Mouse (Mus musculus) ES-Bruce4 (cell line): Measurements from ENCODE around the gene Gatad2a. TPM values are rescaled to one million over a fixed set of nuclear protein-coding genes. Genes with fewer than 3 reads are reported as not detected.
A peak's percentile ranks its signal among the peaks of the same experiment; 100 is the strongest.
"Not testable (repeated sequence)": the region's sequence is repeated elsewhere in the genome, so short reads cannot be mapped to it uniquely, and the experiment has no call there.

Experiments used
- H3K27ac ChIP-seq: 2 replicates; pipeline ENCODE4 v1.5.1; 2012; ENCODE audit warnings: low read length, inconsistent platforms; ENCODE audit not compliant: insufficient read depth
- H3K27me3 ChIP-seq: 2 replicates; pipeline ENCODE4 v1.6.1; 2012; ENCODE audit warnings: mild to moderate bottlenecking, low read length, inconsistent platforms; ENCODE audit not compliant: control insufficient read depth, poor library complexity, insufficient read depth, severe bottlenecking
- H3K36me3 ChIP-seq: 2 replicates; pipeline ENCODE4 v1.6.1; 2012; ENCODE audit warnings: inconsistent platforms, mild to moderate bottlenecking, low read length, moderate library complexity; ENCODE audit not compliant: control insufficient read depth, poor library complexity, insufficient read depth, severe bottlenecking
- H3K4me1 ChIP-seq: one replicate; pipeline ENCODE4 v1.8.1; 2011; ENCODE audit warnings: low read length; ENCODE audit not compliant: control insufficient read depth, insufficient read depth
- H3K4me3 ChIP-seq: 2 replicates; pipeline ENCODE4 v1.5.1; 2011; ENCODE audit warnings: low read depth, mild to moderate bottlenecking, low read length
- H3K9ac ChIP-seq: 2 replicates; pipeline ENCODE4 v1.6.1; 2012; ENCODE audit warnings: low read depth, mild to moderate bottlenecking, inconsistent platforms; ENCODE audit not compliant: poor library complexity, severe bottlenecking
- H3K9me3 ChIP-seq: replicated peaks from 2 replicates; pipeline ENCODE4 v1.6.1; 2012; ENCODE audit warnings: mild to moderate bottlenecking, low read length, inconsistent platforms; ENCODE audit not compliant: control insufficient read depth, poor library complexity, insufficient read depth, severe bottlenecking
- CTCF ChIP-seq: IDR thresholded peaks from one replicate; pipeline ENCODE4 v1.8.1; 2011; ENCODE audit warnings: low read depth, low read length
- EP300 ChIP-seq: IDR thresholded peaks from 2 replicates; pipeline ENCODE4 v1.6.1; 2011; ENCODE audit warnings: low read depth, low read length; ENCODE audit not compliant: insufficient read depth
- POLR2A ChIP-seq: IDR thresholded peaks from one replicate; pipeline ENCODE4 v1.8.1; 2011; ENCODE audit warnings: low read length; ENCODE audit not compliant: insufficient read depth
- polyA plus RNA-seq: library from polyadenylated mRNA; stranded (reverse); fragments of >200 nt; gene quantifications from 2 replicates; pipeline ENCODE4 v1.2.4, GENCODE M21; 2011; ENCODE audit warnings: low read depth; ENCODE audit not compliant: missing spikeins, insufficient read depth, insufficient read length

Gatad2a gene
- polyA plus RNA-seq, 1 experiment: 155 TPM

- H3K9ac ChIP-seq: no peak overlapping the region
- no peak overlapping the region for H3K27ac ChIP-seq
- TF ChIP-seq CTCF (no peak), POLR2A (no peak), EP300 (no peak)
- peaks cover 4% of the 10 kb centered on the region for H3K4me1 ChIP-seq
- no peaks in the 10 kb centered on the region for H3K36me3 ChIP-seq
- H3K9me3 ChIP-seq: no peaks in the 10 kb centered on the region
- H3K4me3 ChIP-seq: no peak overlapping the region
- no peaks in the 10 kb centered on the region for H3K27me3 ChIP-seq
These were observed 3.1 kb upstream of the Gatad2a start for GRCm38 (mm10) chr8:69999236-69999635.

- H3K27ac ChIP-seq: no peak overlapping the region
- H3K27me3 ChIP-seq: no peaks in the 10 kb centered on the region
- H3K4me3 ChIP-seq: no peak overlapping the region
- no peak overlapping the region for H3K9ac ChIP-seq
- H3K36me3 ChIP-seq: no peaks in the 10 kb centered on the region
- no peaks in the 10 kb centered on the region for H3K9me3 ChIP-seq
- peaks cover 4% of the 10 kb centered on the region for H3K4me1 ChIP-seq
- TF ChIP-seq CTCF: no peak
- no peak for TF ChIP-seq POLR2A
- no peak for TF ChIP-seq EP300
These were observed 2.5 kb upstream of the Gatad2a start for GRCm38 (mm10) chr8:69998706-69999105.

DNA sequence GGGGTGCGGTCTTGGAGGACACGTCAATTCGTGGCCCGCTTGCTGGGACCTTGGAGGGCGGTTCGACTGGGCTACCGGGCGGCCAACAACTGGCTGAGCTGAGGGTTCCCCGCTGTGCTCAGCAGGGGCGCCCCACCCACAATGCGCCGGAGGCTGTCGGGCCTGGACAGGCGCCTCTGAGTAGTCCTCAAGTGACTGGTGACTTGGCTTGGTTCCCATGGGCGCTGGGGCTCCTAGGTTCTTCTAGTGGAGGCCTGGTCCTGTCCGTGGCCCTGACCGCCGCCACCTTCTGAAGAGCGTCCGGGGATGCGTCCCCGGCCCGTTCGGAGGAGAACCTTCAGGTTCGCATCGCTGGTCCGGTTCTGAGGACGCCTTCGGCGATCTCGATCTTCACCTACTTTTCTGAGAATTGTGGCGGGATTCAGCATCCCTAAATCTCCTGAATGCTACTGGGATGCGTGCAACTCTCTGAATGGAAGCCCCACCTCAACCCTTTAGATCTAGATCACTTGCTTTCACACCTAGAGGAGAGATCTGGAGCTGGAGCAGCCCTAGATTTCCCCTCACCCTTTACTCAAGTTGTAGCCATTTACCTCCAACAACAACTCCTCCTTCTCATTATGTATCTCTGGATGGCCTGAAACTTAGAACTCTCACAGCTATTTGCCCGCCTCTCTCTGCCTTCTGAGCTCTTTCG, 553 bp upstream of the Gatad2a start:
- peak overlapping the region; percentile 59 for H3K27ac ChIP-seq

GRCm38 (mm10) chr8:69995422-69995775, 785 bp downstream of the Gatad2a start:
- H3K4me1 ChIP-seq: no peaks in the 10 kb centered on the region
- TF ChIP-seq CTCF: no peak
- no peak for TF ChIP-seq POLR2A
- no peak for TF ChIP-seq EP300
- peak overlapping the region; percentile 82 for H3K4me3 ChIP-seq
- H3K27me3 ChIP-seq: no peaks in the 10 kb centered on the region
- H3K36me3 ChIP-seq: peaks cover 13% of the 10 kb centered on the region
- no peaks in the 10 kb centered on the region for H3K9me3 ChIP-seq
- H3K27ac ChIP-seq: peak overlapping the region; percentile 75
- H3K9ac ChIP-seq: peak overlapping the region; percentile 95

More for the DNA sequence above, 553 bp upstream of the Gatad2a start:
- Histone ChIP-seq H3K4me3 (peak overlapping the region; percentile 85), H3K27me3 (no peaks in the 10 kb centered on the region), H3K9me3 (no peaks in the 10 kb centered on the region), H3K9ac (peak overlapping the region; percentile 69), H3K36me3 (peaks cover 7% of the 10 kb centered on the region), H3K4me1 (peaks cover 1% of the 10 kb centered on the region)
- TF ChIP-seq POLR2A (peak; percentile 47), EP300 (peak; percentile 74; the same call in 1 of the 2 replicates), CTCF (no peak)

DNA sequence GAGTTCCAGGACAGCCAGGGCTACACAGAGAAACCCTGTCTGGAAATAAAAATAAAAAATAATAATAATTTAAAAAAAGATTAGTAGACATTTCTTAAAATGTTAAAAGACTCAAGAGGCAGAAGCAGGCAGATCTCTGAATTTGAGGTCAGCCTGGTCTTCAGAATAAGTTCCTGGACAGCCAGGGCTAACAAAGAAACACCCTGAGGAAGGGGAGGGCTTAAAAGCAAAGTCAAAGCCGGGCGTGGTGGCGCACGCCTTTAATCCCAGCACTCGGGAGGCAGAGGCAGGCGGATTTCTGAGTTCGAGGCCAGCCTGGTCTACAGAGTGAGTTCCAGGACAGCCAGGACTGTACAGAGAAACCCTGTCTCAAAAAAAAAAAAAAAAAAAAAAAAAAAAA, 7.2 kb downstream of the Gatad2a start:
- not testable (repeated sequence) for H3K9me3 ChIP-seq, H3K4me1 ChIP-seq, H3K9ac ChIP-seq, H3K27ac ChIP-seq, H3K27me3 ChIP-seq, H3K4me3 ChIP-seq
- peaks cover 16% of the 10 kb centered on the region for H3K36me3 ChIP-seq

- no peak overlapping the region for H3K27ac ChIP-seq
- H3K9ac ChIP-seq: no peak overlapping the region
- H3K27me3 ChIP-seq: no peaks in the 10 kb centered on the region; the same call in 1 of the 2 replicates
- H3K36me3 ChIP-seq: peaks cover 16% of the 10 kb centered on the region
- no peak for TF ChIP-seq POLR2A
- TF ChIP-seq CTCF: no peak
- no peak for TF ChIP-seq EP300
- H3K4me1 ChIP-seq: no peaks in the 10 kb centered on the region
- H3K9me3 ChIP-seq: no peaks in the 10 kb centered on the region
- H3K4me3 ChIP-seq: no peak overlapping the region
These were observed 8.4 kb downstream of the Gatad2a start for GRCm38 (mm10) chr8:69987744-69988143.
